Mouse (Mus musculus): ENCODE measurements around the gene Gpr18.

Gpr18 gene

DNA sequence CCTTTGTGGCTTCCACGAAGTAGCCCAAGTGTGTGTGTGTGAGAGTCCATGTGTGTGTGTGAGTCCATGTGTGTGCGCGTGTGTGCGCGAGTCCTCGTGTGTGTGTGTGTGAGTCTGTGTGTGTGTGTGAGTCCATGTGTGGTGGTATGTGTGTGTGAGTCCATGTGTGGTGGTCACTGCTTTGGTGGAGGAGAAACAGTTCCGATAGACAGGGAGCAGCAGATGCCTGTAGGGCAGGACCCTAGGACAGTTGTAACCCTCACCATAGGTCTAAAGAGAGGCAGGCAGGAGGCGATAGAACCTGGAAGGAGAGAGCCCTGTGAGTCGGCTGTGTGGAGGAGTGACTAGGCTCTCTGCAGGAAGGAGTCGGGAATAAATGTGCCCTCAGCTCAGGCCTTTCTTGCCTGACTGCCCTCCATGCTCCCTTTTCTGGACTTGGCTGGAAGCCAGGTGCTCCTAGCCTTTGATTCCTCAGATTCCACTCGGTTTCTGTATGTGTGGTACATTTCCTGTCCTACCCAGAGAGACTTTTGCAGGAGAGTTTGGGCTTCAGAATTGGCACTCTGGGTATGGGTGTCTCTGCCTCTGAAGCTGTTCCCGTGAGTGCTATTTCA is 5.0 kb upstream of the Gpr18 start:
- DNase-seq, result no peak

DNA sequence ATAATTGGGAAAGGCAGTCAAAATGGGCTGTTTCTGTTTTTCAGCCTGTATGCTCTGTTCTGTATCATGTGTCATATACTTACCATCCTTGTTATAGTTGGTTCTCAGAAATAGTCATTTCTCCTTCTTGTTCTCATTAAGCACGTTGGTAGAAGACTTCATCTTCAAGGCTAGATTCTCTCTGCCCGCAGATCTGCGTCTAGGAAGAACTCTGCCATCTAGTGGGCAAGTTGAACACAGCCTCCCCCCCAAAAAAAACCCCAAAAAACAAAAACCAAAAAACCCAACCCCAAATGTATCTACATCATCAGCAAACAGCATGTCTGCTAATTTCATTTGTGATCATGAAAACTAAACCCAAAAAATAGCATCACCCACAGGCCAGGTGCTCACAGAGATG is 4.2 kb upstream of the Gpr18 start:
- DNase-seq, result no peak

DNA sequence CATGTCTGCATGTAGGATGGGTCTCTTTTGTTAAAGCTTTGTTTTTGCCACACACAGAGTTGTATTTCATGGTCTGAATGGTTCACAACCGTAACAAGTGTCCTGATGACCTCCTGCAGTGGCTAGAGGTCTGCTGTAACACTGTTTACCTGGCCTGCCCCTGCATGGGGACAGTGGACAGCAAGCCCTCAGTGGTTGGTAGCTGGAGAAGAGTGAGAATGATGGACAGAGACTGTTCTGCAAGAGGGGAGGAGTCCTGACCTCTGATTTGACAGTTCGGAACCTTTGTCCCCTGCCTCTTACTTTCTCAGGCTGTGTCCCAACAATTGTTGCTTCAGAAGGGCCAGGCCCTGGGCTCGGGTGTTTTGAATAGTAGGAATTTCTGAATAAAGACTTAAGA is 2.7 kb upstream of the Gpr18 start:
- no peak for DNase-seq

- DNase-seq, result no peak
Measured at GRCm38 (mm10) chr14:121916311-121917094, 922 bp upstream of the Gpr18 start.

- no peak for DNase-seq
Measured at GRCm38 (mm10) chr14:121915143-121915542, 438 bp downstream of the Gpr18 start.

- no peak for DNase-seq
Measured at GRCm38 (mm10) chr14:121912501-121912900, 3.1 kb downstream of the Gpr18 start.

DNA sequence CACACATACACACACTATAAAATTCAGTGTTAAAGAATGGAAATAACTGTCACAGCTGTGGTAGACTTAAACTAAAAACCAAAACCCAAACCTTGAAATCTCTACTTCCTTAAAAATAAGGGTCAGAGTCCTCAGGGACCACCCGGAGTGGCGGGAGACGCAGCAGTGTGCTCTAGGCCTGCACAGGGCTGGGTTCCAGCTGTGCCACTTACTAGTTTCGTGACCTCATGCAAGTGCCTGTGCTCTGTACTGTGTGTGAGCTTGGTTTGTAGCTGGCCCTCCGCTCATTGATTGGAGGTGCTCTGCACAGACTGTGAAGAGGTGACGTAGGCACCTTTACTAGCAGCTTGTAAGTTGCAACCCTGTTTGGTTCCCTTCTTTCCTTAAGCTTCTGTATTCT is 5.7 kb downstream of the Gpr18 start:
- no peak for DNase-seq

DNA sequence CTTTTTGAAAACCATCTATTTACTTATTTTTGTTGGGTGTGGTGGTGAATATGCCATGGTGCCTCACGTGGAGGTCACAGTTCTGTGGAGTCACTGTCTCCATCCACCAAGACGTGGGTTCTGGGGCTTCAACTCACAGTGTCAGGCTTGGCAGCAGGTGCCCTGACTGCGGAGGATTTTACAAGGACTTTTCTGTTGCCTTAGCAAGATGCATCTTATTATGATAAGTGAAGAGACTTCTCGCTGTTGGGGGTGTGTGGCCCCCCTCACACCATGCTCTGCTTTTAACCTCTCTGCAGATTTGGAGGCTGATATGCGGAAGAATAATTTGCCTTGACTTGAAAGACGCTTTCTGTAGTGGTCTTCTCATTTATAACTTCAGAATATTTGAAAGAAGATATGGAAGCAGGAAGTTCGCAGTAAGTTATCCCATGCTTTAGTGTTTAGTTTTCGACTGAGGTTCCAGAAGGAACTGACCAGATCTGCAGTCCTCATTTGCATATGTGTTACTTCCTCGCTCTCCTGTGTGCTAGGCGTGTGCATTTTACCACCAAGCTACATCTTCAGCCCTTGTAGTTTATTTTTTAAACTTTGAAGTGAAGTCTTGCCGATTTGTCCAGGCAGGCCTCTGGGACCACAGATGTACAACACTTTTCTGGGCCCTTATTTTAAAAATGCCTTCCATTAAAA is 8.4 kb downstream of the Gpr18 start:
- no peak for DNase-seq

DNA sequence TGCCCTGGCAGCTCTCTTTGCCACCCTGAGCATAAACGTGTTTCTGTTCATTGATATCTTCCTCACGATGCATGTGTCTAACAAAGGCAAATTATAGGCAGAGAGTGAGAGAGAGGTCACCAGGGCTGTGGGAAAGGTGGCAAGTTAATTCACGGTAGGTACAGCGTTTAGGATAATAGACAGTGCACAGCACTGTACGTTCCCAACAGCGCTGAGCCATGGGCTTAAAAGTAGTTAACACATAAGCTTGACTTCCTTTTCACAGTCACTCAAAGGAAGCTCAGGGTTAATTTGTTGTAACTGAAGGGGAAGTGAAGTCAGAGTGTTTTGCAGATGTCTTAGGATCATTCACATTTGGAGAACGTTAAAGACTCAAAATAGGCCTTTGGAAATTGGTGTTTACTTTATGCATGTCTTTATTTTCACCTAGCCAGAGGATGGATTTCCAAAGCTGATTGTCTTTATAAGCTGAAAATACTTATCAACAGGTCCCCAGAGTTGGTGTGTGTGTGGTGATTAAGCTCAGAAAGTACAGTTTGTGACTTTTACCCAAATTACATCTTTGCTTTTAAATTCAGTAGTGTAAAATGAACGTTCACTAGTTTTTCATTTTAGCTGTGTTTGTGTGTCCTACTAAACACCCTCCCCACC is 9.1 kb downstream of the Gpr18 start:
- no peak for DNase-seq

DNA sequence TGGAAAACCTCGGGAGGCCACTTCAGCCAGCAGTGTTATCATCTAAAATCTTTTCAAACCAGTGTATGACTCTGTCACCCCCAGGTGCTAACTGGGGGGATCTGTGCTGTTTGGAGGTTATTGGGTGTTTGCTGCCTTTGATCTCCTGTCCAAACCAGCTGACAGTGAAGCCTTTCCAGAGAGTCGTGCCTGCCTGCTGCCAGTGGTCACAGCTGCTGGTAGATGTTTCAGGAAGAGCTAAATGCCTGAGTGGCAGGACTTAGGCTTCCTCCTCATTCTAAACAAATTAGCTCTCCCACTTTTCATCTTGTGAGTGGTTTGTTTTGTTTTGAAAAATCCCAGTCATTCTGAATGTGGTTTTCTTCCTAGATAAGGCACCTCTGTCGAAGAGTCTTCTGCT is 10.8 kb downstream of the Gpr18 start:
- no peak for DNase-seq

GRCm38 (mm10) chr14:121903381-121903876 is 12.2 kb downstream of the Gpr18 start:
- no peak for DNase-seq

- DNase-seq, result no peak
Measured at GRCm38 (mm10) chr14:121901511-121901910, 14.1 kb downstream of the Gpr18 start.

DNA sequence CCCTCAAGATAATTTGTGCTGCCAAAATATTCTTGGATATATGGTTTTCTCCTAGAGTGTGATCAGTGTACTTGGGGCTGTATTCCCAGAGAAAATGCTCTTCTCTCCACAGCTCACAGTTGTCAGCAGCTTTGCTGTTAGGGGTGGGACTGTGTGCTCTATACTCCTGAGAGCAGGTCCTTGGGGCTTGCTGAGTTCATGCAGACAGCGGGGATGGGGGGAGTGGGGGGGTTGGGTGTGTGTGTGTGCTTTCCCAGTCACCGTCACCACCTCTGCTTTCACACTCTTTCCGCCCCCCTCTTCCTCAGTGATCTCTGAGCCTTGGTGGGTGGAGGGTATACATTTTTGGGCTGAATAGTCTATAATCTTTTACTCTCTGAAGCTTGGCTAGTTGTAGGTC is 16.5 kb downstream of the Gpr18 start:
- DNase-seq, result no peak

GRCm38 (mm10) chr14:121898509-121898908 is 17.1 kb downstream of the Gpr18 start:
- no peak for DNase-seq

- no peak for DNase-seq
Measured at GRCm38 (mm10) chr14:121897773-121898172, 17.8 kb downstream of the Gpr18 start.

DNA sequence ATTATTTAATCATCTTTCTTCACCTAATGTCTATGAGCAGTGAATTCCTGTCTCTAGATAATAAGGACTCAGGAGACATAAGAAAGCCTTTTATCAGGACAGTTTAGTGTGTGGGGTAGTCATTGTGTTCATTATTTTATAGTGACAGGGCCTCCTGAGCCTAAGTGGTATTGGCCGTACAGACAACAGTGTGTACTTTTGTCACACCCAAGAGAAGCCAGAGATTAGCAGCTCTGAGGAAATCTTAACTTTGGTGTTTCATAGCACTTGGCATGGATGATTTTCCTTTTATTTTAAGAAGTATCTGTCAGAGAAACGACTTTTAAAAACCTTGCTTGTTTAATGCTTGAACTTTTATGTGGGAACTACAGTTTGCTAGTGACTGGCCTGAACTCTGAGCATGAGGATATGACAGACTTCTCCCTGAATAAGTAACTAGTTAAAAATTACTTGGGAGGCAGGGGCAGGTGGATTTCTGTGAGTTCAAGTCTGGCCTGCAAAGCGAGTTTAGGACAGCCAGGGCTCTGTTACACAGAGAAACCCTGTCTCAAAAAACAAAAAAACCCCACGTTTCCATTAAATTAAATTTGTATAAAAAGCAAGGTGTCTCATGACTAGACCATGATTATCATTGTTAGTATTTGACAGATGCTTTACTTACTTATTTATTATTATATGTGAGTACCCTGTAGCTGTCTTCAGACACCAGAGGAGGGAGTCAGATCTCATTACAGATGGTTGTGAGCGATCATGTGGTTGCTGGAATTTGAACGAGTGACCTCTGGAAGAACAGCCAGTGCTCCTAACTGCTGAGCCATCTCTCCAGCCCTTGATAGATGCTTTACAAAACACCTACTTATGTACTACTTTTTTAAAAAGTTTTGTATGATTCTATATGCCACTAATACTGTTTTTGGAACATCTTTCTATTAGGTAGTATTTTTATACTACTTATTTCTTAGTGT is 19.2 kb downstream of the Gpr18 start:
- DNase-seq, result no peak

GRCm38 (mm10) chr14:121895316-121895715 is 20.3 kb downstream of the Gpr18 start:
- no peak for DNase-seq

DNA sequence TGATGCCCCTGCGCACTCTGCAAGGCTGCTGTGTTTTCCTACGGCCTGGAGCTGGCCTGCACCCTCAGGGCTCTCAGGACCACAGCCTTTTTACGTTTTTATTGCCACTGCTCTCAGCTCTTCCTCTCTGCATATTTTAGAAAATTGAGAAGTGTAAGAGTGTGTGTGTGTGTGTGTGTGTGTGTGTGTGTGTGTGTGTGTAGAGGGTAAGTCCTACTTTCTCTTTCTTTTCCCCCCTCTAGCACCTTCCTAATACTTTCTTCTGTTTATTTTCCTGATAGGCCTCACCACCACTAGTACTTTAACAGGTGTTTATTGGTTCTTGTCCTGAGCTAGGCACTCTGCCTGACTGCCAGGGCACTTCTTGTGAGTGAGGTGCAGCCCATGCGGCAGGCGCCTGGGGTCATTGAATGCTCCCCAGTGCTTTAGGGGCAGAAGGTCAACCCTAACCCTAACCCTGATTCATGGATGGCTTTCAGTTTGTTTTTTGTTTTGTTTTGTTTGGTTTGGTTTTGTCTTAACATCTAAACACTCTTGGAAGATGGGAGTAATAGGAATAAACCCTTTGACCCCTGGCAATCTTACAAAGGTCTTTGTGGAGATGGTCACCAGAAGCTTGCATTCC is 21.0 kb downstream of the Gpr18 start:
- no peak for DNase-seq

DNA sequence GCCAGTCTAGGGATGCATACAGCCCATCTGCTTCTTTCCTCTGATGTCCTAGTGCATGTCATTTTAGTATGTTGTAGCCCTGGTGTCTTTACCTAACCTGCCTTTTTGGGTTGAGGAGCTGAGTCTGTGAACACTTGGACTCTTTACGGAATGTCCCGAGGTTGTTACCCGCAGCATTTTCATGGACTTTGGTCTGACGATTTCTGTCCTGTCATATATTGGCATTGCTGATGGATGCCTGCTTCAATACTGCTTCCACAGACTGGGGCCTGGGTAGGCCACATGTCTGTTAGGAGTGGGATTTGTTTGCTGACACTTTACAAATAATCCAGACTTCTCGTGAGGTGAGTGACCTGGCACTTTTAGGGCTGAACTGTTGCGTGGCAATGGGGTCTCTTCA is 21.8 kb downstream of the Gpr18 start:
- no peak for DNase-seq

DNA sequence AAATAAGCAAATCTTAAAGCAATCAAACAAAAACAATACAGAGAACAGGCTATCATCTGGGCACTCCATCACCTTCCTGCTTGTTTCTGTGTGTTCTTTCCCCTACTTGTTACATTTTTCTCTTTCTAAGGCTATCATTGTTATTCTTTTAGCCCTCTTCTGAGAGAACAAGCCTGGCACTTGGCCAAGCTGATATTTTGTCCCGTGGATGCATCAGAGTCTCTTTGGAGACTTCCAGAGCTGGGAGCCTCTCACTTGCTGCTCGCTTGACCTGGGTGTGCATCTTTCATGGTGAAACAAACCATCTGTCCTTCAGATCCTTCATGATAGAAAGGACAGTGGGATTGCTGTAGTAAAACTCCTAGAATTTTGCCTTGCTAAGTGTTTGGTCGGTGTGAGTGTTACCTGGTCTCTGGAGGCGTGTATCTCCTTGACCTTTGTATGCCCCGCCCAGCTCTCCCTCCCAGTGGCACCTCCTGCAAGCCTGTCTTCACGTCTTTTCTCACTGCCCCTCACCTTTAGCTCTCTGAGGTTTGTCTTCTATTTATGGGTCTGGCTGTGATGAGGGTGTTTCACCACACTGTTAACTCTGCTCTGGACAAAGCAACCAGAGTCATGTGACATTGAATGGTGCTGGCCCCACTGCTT is 31.3 kb downstream of the Gpr18 start:
- no peak for DNase-seq

- no peak for DNase-seq
Measured at GRCm38 (mm10) chr14:121881211-121881610, 34.4 kb downstream of the Gpr18 start.

Data from right cerebral cortex, postnatal 4 days (tissue).